Mouse (Mus musculus) MEL (cell line): ENCODE measurements around the gene Rexo5. TPM values are rescaled to one million over a fixed set of nuclear protein-coding genes. Genes with fewer than 3 reads are reported as not detected.
A peak's percentile ranks its signal among the peaks of the same experiment; 100 is the strongest.

Source experiments
- DNase-seq: peaks from one replicate; pipeline ENCODE4 v3.0.0; 2011; ENCODE audit warnings: low read depth, low spot score
- H3K27ac ChIP-seq: 2 replicates; pipeline ENCODE4 v1.5.1; 2012; ENCODE audit warnings: low read depth, mild to moderate bottlenecking, control low read depth, low read length, moderate library complexity; ENCODE audit not compliant: control insufficient read depth
- H3K27me3 ChIP-seq, 2 experiments: fragments of 150-350 bp in 1 of 2; sonication (generic) in 1 of 2; 2 replicates each; pipeline ENCODE4 v1.6.1; 2012; ENCODE audit warnings: low read length in 2 of 2, mild to moderate bottlenecking in 2 of 2, improper control_type of control experiment in 1 of 2, moderate library complexity in 1 of 2; ENCODE audit not compliant: insufficient read depth in 2 of 2, control insufficient read depth in 1 of 2
- H3K36me3 ChIP-seq, 2 experiments: 2 replicates each; pipeline ENCODE4 v1.6.1; 2012 to 2014; ENCODE audit warnings: low read length in 2 of 2, improper control_type of control experiment in 1 of 2, inconsistent platforms in 1 of 2, mild to moderate bottlenecking in 1 of 2; ENCODE audit not compliant: insufficient read depth in 2 of 2, control insufficient read depth in 1 of 2
- H3K4me1 ChIP-seq, 2 experiments: fragments of 150-350 bp in 1 of 2; sonication (generic) in 1 of 2; 2 replicates each; pipeline ENCODE4 v1.6.1; 2012; ENCODE audit warnings: low read length in 2 of 2, improper control_type of control experiment in 1 of 2, mild to moderate bottlenecking in 1 of 2; ENCODE audit not compliant: insufficient read depth in 2 of 2, control insufficient read depth in 1 of 2
- H3K4me3 ChIP-seq, 2 experiments: fragments of 150-350 bp in 1 of 2; sonication (generic) in 1 of 2; 2 replicates each; pipeline ENCODE4 v1.5.1; 2012; ENCODE audit warnings: low read depth in 2 of 2, low read length in 2 of 2, mild to moderate bottlenecking in 2 of 2, moderate library complexity in 2 of 2, control low read depth in 1 of 2, improper control_type of control experiment in 1 of 2; ENCODE audit not compliant: control insufficient read depth in 1 of 2, insufficient read depth in 1 of 2
- H3K79me2 ChIP-seq: 2 replicates; pipeline ENCODE4 v1.6.1; 2012; ENCODE audit warnings: mild to moderate bottlenecking, low read length, moderate library complexity; ENCODE audit not compliant: control insufficient read depth, poor library complexity, insufficient read depth
- H3K9ac ChIP-seq: 2 replicates; pipeline ENCODE4 v1.6.1; 2012; ENCODE audit warnings: low read depth, mild to moderate bottlenecking, control low read depth, low read length, moderate library complexity; ENCODE audit not compliant: control insufficient read depth, poor library complexity, severe bottlenecking
- H3K9me3 ChIP-seq: fragments of 150-350 bp; sonication (generic); replicated peaks from 2 replicates; pipeline ENCODE4 v1.6.1; 2012; ENCODE audit warnings: mild to moderate bottlenecking, low read length, improper control_type of control experiment, moderate library complexity; ENCODE audit not compliant: insufficient read depth
- CHD2 ChIP-seq: IDR thresholded peaks from 2 replicates; pipeline ENCODE4 v1.6.1; 2011; ENCODE audit warnings: low read length, improper control_type of control experiment
- CTCF ChIP-seq, 3 experiments: IDR thresholded peaks in 2 of 3; conservative IDR thresholded peaks in 1 of 3; 2 replicates each; pipeline ENCODE4 v1.5.1; 2011 to 2012; ENCODE audit warnings: low read length in 3 of 3, low read depth in 2 of 3, mild to moderate bottlenecking in 2 of 3, improper control_type of control experiment in 1 of 3, inconsistent platforms in 1 of 3, mixed read lengths in 1 of 3, moderate library complexity in 1 of 3; ENCODE audit not compliant: control insufficient read depth in 1 of 3, insufficient read depth in 1 of 3, poor library complexity in 1 of 3, severe bottlenecking in 1 of 3
- ETS1 ChIP-seq: IDR thresholded peaks from 2 replicates; pipeline ENCODE4 v1.6.1; 2012; ENCODE audit warnings: low read depth, mild to moderate bottlenecking, inconsistent platforms, low read length, improper control_type of control experiment, moderate library complexity
- GATA1 ChIP-seq: IDR thresholded peaks from 2 replicates; pipeline ENCODE4 v1.6.1; 2011; ENCODE audit warnings: low read depth, low read length, improper control_type of control experiment
- KAT2A ChIP-seq: conservative IDR thresholded peaks from 2 replicates; pipeline ENCODE4 v1.6.1; 2012; ENCODE audit warnings: low read depth, low read length, improper control_type of control experiment, inconsistent platforms
- MAZ ChIP-seq: IDR thresholded peaks from 2 replicates; pipeline ENCODE4 v1.6.1; 2012; ENCODE audit warnings: low read depth, mild to moderate bottlenecking, inconsistent platforms, low read length, improper control_type of control experiment
- MXI1 ChIP-seq: IDR thresholded peaks from 2 replicates; pipeline ENCODE4 v1.6.1; 2011; ENCODE audit warnings: mild to moderate bottlenecking, low read depth, low read length, improper control_type of control experiment
- MYC ChIP-seq: IDR thresholded peaks from 2 replicates; pipeline ENCODE4 v1.6.1; 2011; ENCODE audit warnings: low read depth, mild to moderate bottlenecking, low read length, improper control_type of control experiment, moderate library complexity
- NELFE ChIP-seq: IDR thresholded peaks from 2 replicates; pipeline ENCODE4 v1.6.1; 2011; ENCODE audit warnings: low read depth, low read length, improper control_type of control experiment
- POLR2A ChIP-seq, 2 experiments: IDR thresholded peaks; 2 replicates each; pipeline ENCODE4 v1.6.1; 2011 to 2012; ENCODE audit warnings: low read length in 2 of 2, mild to moderate bottlenecking in 2 of 2, control low read depth in 1 of 2, improper control_type of control experiment in 1 of 2, low read depth in 1 of 2, moderate library complexity in 1 of 2; ENCODE audit not compliant: control insufficient read depth in 1 of 2, insufficient read depth in 1 of 2, poor library complexity in 1 of 2
- SMC3 ChIP-seq: IDR thresholded peaks from 2 replicates; pipeline ENCODE4 v1.6.1; 2011; ENCODE audit warnings: low read depth, low read length, improper control_type of control experiment
- TAL1 ChIP-seq: IDR thresholded peaks from 2 replicates; pipeline ENCODE4 v1.6.1; 2012; ENCODE audit warnings: mild to moderate bottlenecking, inconsistent platforms, low read length, moderate library complexity, mixed read lengths
- ZKSCAN1 ChIP-seq: IDR thresholded peaks from 2 replicates; pipeline ENCODE4 v1.6.1; 2012; ENCODE audit warnings: low read depth, mild to moderate bottlenecking, inconsistent platforms, low read length, improper control_type of control experiment, moderate library complexity
- ZMIZ1 ChIP-seq: IDR thresholded peaks from 2 replicates; pipeline ENCODE4 v1.6.1; 2012; ENCODE audit warnings: low read depth, mild to moderate bottlenecking, inconsistent platforms, low read length, improper control_type of control experiment, moderate library complexity
- polyA plus RNA-seq, 2 experiments: library from polyadenylated mRNA; stranded (reverse) in 1 of 2; unstranded in 1 of 2; fragments of >175 nt in 1 of 2; fragments of >200 nt in 1 of 2; gene quantifications; 2 replicates each; pipeline versions ENCODE4 v1.2.1 to v1.2.4; 2012; ENCODE audit warnings: low replicate concordance in 2 of 2, low read depth in 1 of 2; ENCODE audit not compliant: insufficient read length in 2 of 2, insufficient read depth in 1 of 2, missing spikeins in 1 of 2
- total RNA-seq: library from RNA; depleted of rRNA; stranded (reverse); fragments of 300-350 nt; gene quantifications from 2 replicates; pipeline ENCODE4 v1.2.3, GENCODE M21; 2012

Gene Rexo5
- total and polyA plus RNA-seq, 3 experiments, result 11.7 to 18.3 TPM; not detected in 1

- no peaks in the 10 kb centered on the region for H3K27me3 ChIP-seq
- peaks cover 18% of the 10 kb centered on the region for H3K79me2 ChIP-seq
- H3K9ac ChIP-seq, result peak overlapping the region; percentile 97
- peak overlapping the region; percentile 56 for H3K27ac ChIP-seq
- peak overlapping the region; percentile 46 to 78 for H3K4me3 ChIP-seq
- no peaks in the 10 kb centered on the region for H3K9me3 ChIP-seq
- TF ChIP-seq CHD2 (no peak), NELFE (no peak), ETS1 (0 out of 2 replicates have a peak, but pooled peaks have one; percentile 8), MYC (no peak), POLR2A (IDR thresholded peaks at IDR 0.05; ENCODE audit: control insufficient read depth in 1 of 2, insufficient read depth in 1 of 2, low read depth in 1 of 2, low read length in 2 of 2, poor library complexity in 1 of 2) (no peak)
- peak; percentile 46 for DNase-seq
- peaks cover 0 to 2% of the 10 kb centered on the region in 2 experiments for H3K4me1 ChIP-seq
- peaks cover 9 to 10% of the 10 kb centered on the region in 2 experiments for H3K36me3 ChIP-seq
Measured at GRCm38 (mm10) chr7:119795311-119795710, 1.5 kb downstream of the Rexo5 start.

GRCm38 (mm10) chr7:119800488-119800887 lies 6.7 kb downstream of the Rexo5 start:
- no peaks in the 10 kb centered on the region for H3K27me3 ChIP-seq
- H3K79me2 ChIP-seq, result peaks cover 4% of the 10 kb centered on the region
- no peak overlapping the region for H3K27ac ChIP-seq
- no peak for TF ChIP-seq KAT2A
- TF ChIP-seq TAL1, result no peak
- no peak for TF ChIP-seq MAZ
- peak in 2 of 3 experiments; percentile 10 to 12; a peak in 2 of 6 replicates for TF ChIP-seq CTCF (IDR thresholded peaks at IDR 0.05 in 2 of 3, conservative IDR thresholded peaks at IDR 0.05 in 1 of 3; ENCODE audit: control insufficient read depth in 1 of 3, insufficient read depth in 1 of 3, low read depth in 2 of 3, low read length in 3 of 3, poor library complexity in 1 of 3, severe bottlenecking in 1 of 3)
- no peak for TF ChIP-seq NELFE
- no peak for TF ChIP-seq ZKSCAN1
- 0 out of 2 replicates have a peak, but pooled peaks have one; percentile 13 for TF ChIP-seq SMC3
- TF ChIP-seq MYC, result no peak
- no peak for TF ChIP-seq MXI1
- TF ChIP-seq ZMIZ1, result no peak
- TF ChIP-seq, all 39 proteins: peak for 2
- Histone ChIP-seq H3K9ac (no peak overlapping the region), H3K4me1 (no peaks in the 10 kb centered on the region), H3K9me3 (no peaks in the 10 kb centered on the region), H3K36me3 (peaks cover 0 to 19% of the 10 kb centered on the region in 2 experiments; a peak in 2 of 4 replicates), H3K4me3 (no peak overlapping the region)
- no peak for DNase-seq

- no peak overlapping the region for H3K9ac ChIP-seq
- H3K79me2 ChIP-seq, result peaks cover 4% of the 10 kb centered on the region
- H3K36me3 ChIP-seq, result peaks cover 0 to 19% of the 10 kb centered on the region in 2 experiments; a peak in 2 of 4 replicates
- H3K9me3 ChIP-seq, result no peaks in the 10 kb centered on the region
- TF ChIP-seq GATA1, result no peak
- TF ChIP-seq CTCF (IDR thresholded peaks at IDR 0.05 in 2 of 3, conservative IDR thresholded peaks at IDR 0.05 in 1 of 3; ENCODE audit: control insufficient read depth in 1 of 3, insufficient read depth in 1 of 3, low read depth in 2 of 3, low read length in 3 of 3, poor library complexity in 1 of 3, severe bottlenecking in 1 of 3), result no peak
- H3K27ac ChIP-seq, result no peak overlapping the region
- H3K27me3 ChIP-seq, result no peaks in the 10 kb centered on the region
- no peaks in the 10 kb centered on the region for H3K4me1 ChIP-seq
- no peak overlapping the region for H3K4me3 ChIP-seq
- no peak for DNase-seq
Measured at GRCm38 (mm10) chr7:119800991-119801390, 7.2 kb downstream of the Rexo5 start.
